9 mouse cellular contexts compared by ENCODE assay signal in genomic region chr19:10014824-10015223, GRCm38 (mm10). TPM values are rescaled to one million over a fixed set of nuclear protein-coding genes. Genes with fewer than 3 reads are reported as not detected.
DNase-seq lines count a peak whose midpoint lies in the region; ATAC-seq and TF ChIP-seq lines count a peak whose summit lies in the region.
"Had no signal": no experiment of that assay in that cellular context is flagged by ENCODE, and none has a peak within 500 bp of the region (broad histone marks: within the 10 kb centered on the region; RNA-seq: fewer than 3 reads in every experiment).

No protein-coding gene starts in this region.

- H3K27ac ChIP-seq in limb, embryonic 14.5 days (replicated peaks; ENCODE audit: low read depth, low read length) = no peak overlapping the region

- no peaks in the 10 kb centered on the region for H3K9me3 ChIP-seq in erythroblast, embryonic 14.5 days (ENCODE audit: control insufficient read depth, low read length)
- no peaks in the 10 kb centered on the region for H3K9me3 ChIP-seq in limb, embryonic 14.5 days (ENCODE audit: control insufficient read depth, low read length)

- TF ChIP-seq POLR2A in limb, embryonic 14.5 days (IDR thresholded peaks at IDR 0.05; ENCODE audit: borderline replicate concordance, extremely low read depth, insufficient read depth, insufficient read length) = no peak

- H3K9ac ChIP-seq in limb, embryonic 14.5 days (ENCODE audit: low read depth, low read length, severe bottlenecking) = 0 out of 2 replicates have a peak overlapping the region, but pooled peaks have one; percentile 2

- ATAC-seq in limb, embryonic 14.5 days (ENCODE audit: low FRiP score, low read depth) = no peak

- peak overlapping the region; percentile 68 for H3K4me3 ChIP-seq in erythroblast, embryonic 14.5 days (replicated peaks)
- H3K4me3 ChIP-seq in limb, embryonic 14.5 days (replicated peaks; ENCODE audit: low read length) = no peak overlapping the region

- no peak overlapping the region for H3K4me2 ChIP-seq in limb, embryonic 14.5 days (replicated peaks; ENCODE audit: low read depth, low read length, severe bottlenecking)

- no peaks in the 10 kb centered on the region for H3K27me3 ChIP-seq in erythroblast, embryonic 14.5 days (ENCODE audit: control insufficient read depth)
- no peaks in the 10 kb centered on the region for H3K27me3 ChIP-seq in limb, embryonic 14.5 days (ENCODE audit: control insufficient read depth, insufficient read depth, low read length)

- 73% methylated on average over 13 of the region's 13 CpGs for WGBS in limb, embryonic 14.5 days

- peak; percentile 77 for DNase-seq in spleen, adult 12 weeks (ENCODE audit: low spot score)
- DNase-seq in spleen, adult 18-20 months = no peak
- DNase-seq in limb, embryonic 14.5 days (ENCODE audit: low spot score) = no peak
- DNase-seq in yolk sac, embryonic 10.5 days (ENCODE audit: low spot score) = peak; percentile 86
- no peak for DNase-seq in left cerebral cortex, adult 9 months (ENCODE audit: low spot score in 2 of 2)
- DNase-seq in cerebellum, postnatal 4 days (ENCODE audit: low spot score in 2 of 2) = no peak
- DNase-seq: cerebellum, adult 18-20 months; thymus, adult 18-20 months had no signal

- H3K36me3 ChIP-seq in erythroblast, embryonic 14.5 days (ENCODE audit: control insufficient read depth) = peaks cover 52% of the 10 kb centered on the region
- H3K36me3 ChIP-seq in limb, embryonic 14.5 days (ENCODE audit: control insufficient read depth, insufficient read depth, low read length) = no peaks in the 10 kb centered on the region

- H3K4me1 ChIP-seq in erythroblast, embryonic 14.5 days (ENCODE audit: control insufficient read depth) = peaks cover 79% of the 10 kb centered on the region
- peaks cover 46% of the 10 kb centered on the region for H3K4me1 ChIP-seq in limb, embryonic 14.5 days (ENCODE audit: control insufficient read depth, insufficient read depth, low read length)

RNA-seq across cellular contexts. Expression of gene Rab3il1, which starts 13.4 kb away (rescaled TPM):
- polyA plus RNA-seq in erythroblast, embryonic 14.5 days (2012) = 90.0 and 90.9 TPM in 2 replicates
- 36.1 and 42.8 TPM in 2 replicates for polyA plus RNA-seq in limb, embryonic 14.5 days (2012; rRNA removed)
- polyA plus RNA-seq in limb, embryonic 14.5 days (2014; fragmentation: Nextera tagmentation; extraction: Ambion mirVana) = 43.9 and 49.6 TPM in 2 replicates

RNA-seq across cellular contexts. Expression of gene Best1, which starts 13.4 kb away (rescaled TPM):
- polyA plus RNA-seq in erythroblast, embryonic 14.5 days (2012) = not detected in 2 replicates
- 1.5 and 1.7 TPM in 2 replicates for polyA plus RNA-seq in limb, embryonic 14.5 days (2012; rRNA removed)
- 1.5 and 1.9 TPM in 2 replicates for polyA plus RNA-seq in limb, embryonic 14.5 days (2014; fragmentation: Nextera tagmentation; extraction: Ambion mirVana)

RNA-seq across cellular contexts. Expression of gene Fads3, which starts 26.5 kb away (rescaled TPM):
- 11.1 and 13.7 TPM in 2 replicates for polyA plus RNA-seq in erythroblast, embryonic 14.5 days (2012)
- 40.8 and 57.7 TPM in 2 replicates for polyA plus RNA-seq in limb, embryonic 14.5 days (2012; rRNA removed)
- polyA plus RNA-seq in limb, embryonic 14.5 days (2014; fragmentation: Nextera tagmentation; extraction: Ambion mirVana) = 10.6 and 11.5 TPM in 2 replicates

RNA-seq across cellular contexts. Expression of gene Fth1, which starts 34.4 kb away (rescaled TPM):
- 1,886 and 6,516 TPM in 2 replicates for polyA plus RNA-seq in erythroblast, embryonic 14.5 days (2012)
- polyA plus RNA-seq in limb, embryonic 14.5 days (2012; rRNA removed) = 663 and 670 TPM in 2 replicates
- polyA plus RNA-seq in limb, embryonic 14.5 days (2014; fragmentation: Nextera tagmentation; extraction: Ambion mirVana) = 1,538 and 1,580 TPM in 2 replicates

Comparison
In these comparisons a context has a peak if more than half of its experiments do, and no peak if none do; other contexts are left out.
1. DNase-seq: peak in spleen, adult 12 weeks (single experiment) and yolk sac, embryonic 10.5 days (single experiment); none in spleen, adult 18-20 months (0 of 2), limb, embryonic 14.5 days (single experiment), left cerebral cortex, adult 9 months (0 of 2) and cerebellum, postnatal 4 days (0 of 2).